Mouse (Mus musculus): ENCODE measurements around the gene Myoz1.

DNA sequence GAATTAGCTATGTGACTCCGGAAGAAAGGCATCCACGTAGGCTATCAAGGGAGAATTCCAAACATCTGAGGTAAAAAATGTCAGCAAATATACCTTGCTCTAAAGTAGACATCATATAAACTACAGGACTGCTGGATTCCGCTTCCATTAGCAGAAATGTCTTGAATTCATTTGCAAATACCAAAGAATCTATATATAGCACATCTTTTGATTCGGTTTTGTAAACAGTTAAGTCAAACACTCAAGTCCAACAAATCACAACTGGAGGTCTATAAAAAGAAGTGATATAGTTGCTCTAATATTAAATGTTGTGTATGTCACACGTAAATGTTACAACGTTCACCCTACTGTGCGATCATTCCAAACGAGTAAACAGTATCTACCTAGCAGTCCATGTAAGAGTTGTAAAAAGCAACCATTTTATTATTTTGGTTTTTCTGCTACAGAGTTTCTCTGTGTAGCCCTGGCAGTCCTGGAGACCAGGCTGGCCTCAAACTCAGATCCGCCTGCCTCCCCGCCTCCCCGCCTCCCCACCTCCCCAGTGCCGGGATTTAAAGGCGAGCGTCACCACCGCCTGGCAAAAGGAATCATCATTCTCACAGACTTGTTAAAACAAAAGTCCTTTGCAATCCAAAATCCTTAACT lies 45.9 kb upstream of the Myoz1 start:
- TF ChIP-seq CTCF (IDR thresholded peaks at IDR 0.05; ENCODE audit: low read depth, low read length) (no peak), POLR2A (IDR thresholded peaks at IDR 0.05; ENCODE audit: extremely low read depth, insufficient read depth, low read length) (no peak)
